Mouse (Mus musculus): ENCODE results near the gene Foxa2. TPM values are rescaled to one million over a fixed set of nuclear protein-coding genes. Genes with fewer than 3 reads are reported as not detected.

Gene Foxa2
- polyA plus RNA-seq, 1 experiment from 2014 or later, result 8.3 TPM

DNA sequence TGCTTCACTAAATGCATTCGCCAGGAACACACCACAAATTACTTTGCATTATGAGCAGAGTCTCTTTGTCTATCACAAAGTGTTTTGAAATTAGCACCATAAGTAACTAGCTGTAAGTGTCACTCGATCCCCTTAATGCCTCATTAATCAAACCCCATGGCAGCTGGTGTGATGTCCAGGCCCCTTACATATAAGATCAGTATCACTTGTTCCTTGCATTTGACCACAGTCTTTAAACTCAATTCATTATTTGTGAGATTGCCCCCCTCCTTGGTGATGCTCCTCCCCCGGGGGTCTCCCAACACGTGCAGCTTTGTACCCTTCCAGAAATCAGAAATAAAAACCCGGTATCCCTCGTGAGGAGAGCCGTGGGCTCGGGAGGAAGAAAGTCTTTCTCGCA is 25.8 kb downstream of the Foxa2 start:
- Histone ChIP-seq H3K36me3 (ENCODE audit: control insufficient read depth, insufficient read depth, low read length) (no peaks in the 10 kb centered on the region), H3K4me1 (ENCODE audit: control insufficient read depth, insufficient read depth, low read length) (peaks cover 10% of the 10 kb centered on the region), H3K4me2 (ENCODE audit: low read depth, low read length) (no peak overlapping the region), H3K9ac (ENCODE audit: low read length) (no peak overlapping the region), H3K9me3 (replicated peaks; ENCODE audit: control insufficient read depth, low read length) (no peaks in the 10 kb centered on the region), H3K27ac (ENCODE audit: low read length) (no peak overlapping the region), H3K4me3 (replicated peaks; ENCODE audit: low read length) (no peak overlapping the region), H3K27me3 (ENCODE audit: control insufficient read depth, insufficient read depth, low read length) (peaks cover 8% of the 10 kb centered on the region; the same call in 1 of the 2 replicates)
- no peak for ATAC-seq (ENCODE audit: insufficient read depth, low FRiP score)
- 34% methylated on average over 9 of the region's 9 CpGs for WGBS

GRCm38 (mm10) chr2:148020125-148020524 is 26.6 kb downstream of the Foxa2 start:
- H3K27me3 ChIP-seq (ENCODE audit: control insufficient read depth, insufficient read depth, low read length), result peaks cover 8% of the 10 kb centered on the region; the same call in 1 of the 2 replicates
- WGBS, result 29% methylated on average over 3 of the region's 3 CpGs
- no peak overlapping the region for H3K4me3 ChIP-seq (replicated peaks; ENCODE audit: low read length)

DNA sequence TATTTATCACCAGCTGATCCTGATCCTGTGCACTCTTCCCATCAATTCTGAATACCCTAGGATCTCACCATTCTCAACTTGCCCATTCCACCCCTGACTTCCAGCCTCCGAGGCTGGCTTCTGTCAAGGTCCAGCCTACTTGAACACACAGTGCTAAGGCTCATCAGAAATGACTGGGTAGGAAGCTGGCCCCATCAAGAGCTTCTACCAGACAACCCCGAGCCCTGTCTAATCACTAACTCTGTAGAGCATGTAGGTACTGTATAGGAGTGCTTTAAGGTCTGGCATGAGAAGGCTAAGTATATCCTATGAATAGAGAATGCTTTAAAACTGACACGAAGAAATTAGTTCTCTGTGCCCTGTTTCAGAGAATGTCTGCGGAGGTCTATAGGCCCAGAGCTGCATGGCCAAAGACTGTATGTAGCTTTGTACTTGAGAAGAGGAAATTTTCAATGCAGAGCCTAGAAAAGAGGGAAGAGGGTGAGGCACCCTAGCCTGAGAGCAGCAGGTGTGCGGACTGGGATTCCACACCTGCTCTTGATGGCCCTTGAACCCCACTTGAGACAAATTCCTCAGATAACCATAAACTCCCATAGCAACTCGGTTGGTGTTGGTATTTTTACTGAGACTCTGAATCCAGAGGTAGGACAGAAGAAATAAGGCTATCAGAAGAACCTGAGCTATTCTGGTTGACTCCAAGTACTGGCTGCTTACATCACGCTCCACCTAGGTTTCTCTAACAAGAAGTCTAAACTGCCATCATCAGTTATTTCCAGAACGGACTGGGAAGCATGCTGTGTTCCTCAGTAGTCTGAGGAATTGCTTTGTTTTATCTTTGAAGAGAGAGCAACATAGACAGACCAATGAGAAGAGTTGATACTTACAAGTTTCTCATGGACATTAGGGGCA is 28.7 kb downstream of the Foxa2 start:
- no peaks in the 10 kb centered on the region for H3K36me3 ChIP-seq (ENCODE audit: control insufficient read depth, insufficient read depth, low read length)
- H3K9ac ChIP-seq (ENCODE audit: low read length), result no peak overlapping the region
- ATAC-seq (ENCODE audit: insufficient read depth, low FRiP score), result no peak
- WGBS, result 79% methylated on average over 8 of the region's 8 CpGs
- H3K4me3 ChIP-seq (replicated peaks; ENCODE audit: low read length), result no peak overlapping the region
- H3K4me1 ChIP-seq (ENCODE audit: control insufficient read depth, insufficient read depth, low read length), result peaks cover 2% of the 10 kb centered on the region
- no peak overlapping the region for H3K4me2 ChIP-seq (ENCODE audit: low read depth, low read length)
- no peaks in the 10 kb centered on the region for H3K9me3 ChIP-seq (replicated peaks; ENCODE audit: control insufficient read depth, low read length)
- no peaks in the 10 kb centered on the region; the same call in 1 of the 2 replicates for H3K27me3 ChIP-seq (ENCODE audit: control insufficient read depth, insufficient read depth, low read length)
- H3K27ac ChIP-seq (ENCODE audit: low read length), result no peak overlapping the region

More at GRCm38 (mm10) chr2:148020125-148020524, 26.6 kb downstream of the Foxa2 start:
- Histone ChIP-seq H3K4me2 (ENCODE audit: low read depth, low read length) (no peak overlapping the region), H3K9ac (ENCODE audit: low read length) (no peak overlapping the region), H3K36me3 (ENCODE audit: control insufficient read depth, insufficient read depth, low read length) (no peaks in the 10 kb centered on the region), H3K27ac (ENCODE audit: low read length) (no peak overlapping the region), H3K9me3 (replicated peaks; ENCODE audit: control insufficient read depth, low read length) (no peaks in the 10 kb centered on the region), H3K4me1 (ENCODE audit: control insufficient read depth, insufficient read depth, low read length) (peaks cover 10% of the 10 kb centered on the region)
- no peak for ATAC-seq (ENCODE audit: insufficient read depth, low FRiP score)

- H3K27me3 ChIP-seq (ENCODE audit: control insufficient read depth, insufficient read depth, low read length), result no peaks in the 10 kb centered on the region
- H3K4me2 ChIP-seq (ENCODE audit: low read depth, low read length), result no peak overlapping the region
- H3K4me3 ChIP-seq (replicated peaks; ENCODE audit: low read length), result no peak overlapping the region
- H3K9me3 ChIP-seq (replicated peaks; ENCODE audit: control insufficient read depth, low read length), result no peaks in the 10 kb centered on the region
- no peak overlapping the region for H3K9ac ChIP-seq (ENCODE audit: low read length)
- ATAC-seq (ENCODE audit: insufficient read depth, low FRiP score), result no peak
- H3K27ac ChIP-seq (ENCODE audit: low read length), result no peak overlapping the region
- WGBS, result 70% methylated on average over 3 of the region's 3 CpGs
- no peaks in the 10 kb centered on the region for H3K4me1 ChIP-seq (ENCODE audit: control insufficient read depth, insufficient read depth, low read length)
- H3K36me3 ChIP-seq (ENCODE audit: control insufficient read depth, insufficient read depth, low read length), result no peaks in the 10 kb centered on the region
Observed at GRCm38 (mm10) chr2:148013382-148013781, 33.4 kb downstream of the Foxa2 start.

- Histone ChIP-seq H3K36me3 (ENCODE audit: control insufficient read depth, insufficient read depth, low read length) (no peaks in the 10 kb centered on the region), H3K9me3 (replicated peaks; ENCODE audit: control insufficient read depth, low read length) (no peaks in the 10 kb centered on the region), H3K27ac (ENCODE audit: low read length) (no peak overlapping the region), H3K27me3 (ENCODE audit: control insufficient read depth, insufficient read depth, low read length) (no peaks in the 10 kb centered on the region), H3K4me3 (replicated peaks; ENCODE audit: low read length) (no peak overlapping the region), H3K4me1 (ENCODE audit: control insufficient read depth, insufficient read depth, low read length) (peaks cover 4% of the 10 kb centered on the region; the same call in 1 of the 2 replicates), H3K4me2 (ENCODE audit: low read depth, low read length) (no peak overlapping the region), H3K9ac (ENCODE audit: low read length) (no peak overlapping the region)
- no peak for ATAC-seq (ENCODE audit: insufficient read depth, low FRiP score)
- 89% methylated on average over 4 of the region's 4 CpGs for WGBS
Observed at GRCm38 (mm10) chr2:148009049-148009448, 37.7 kb downstream of the Foxa2 start.

DNA sequence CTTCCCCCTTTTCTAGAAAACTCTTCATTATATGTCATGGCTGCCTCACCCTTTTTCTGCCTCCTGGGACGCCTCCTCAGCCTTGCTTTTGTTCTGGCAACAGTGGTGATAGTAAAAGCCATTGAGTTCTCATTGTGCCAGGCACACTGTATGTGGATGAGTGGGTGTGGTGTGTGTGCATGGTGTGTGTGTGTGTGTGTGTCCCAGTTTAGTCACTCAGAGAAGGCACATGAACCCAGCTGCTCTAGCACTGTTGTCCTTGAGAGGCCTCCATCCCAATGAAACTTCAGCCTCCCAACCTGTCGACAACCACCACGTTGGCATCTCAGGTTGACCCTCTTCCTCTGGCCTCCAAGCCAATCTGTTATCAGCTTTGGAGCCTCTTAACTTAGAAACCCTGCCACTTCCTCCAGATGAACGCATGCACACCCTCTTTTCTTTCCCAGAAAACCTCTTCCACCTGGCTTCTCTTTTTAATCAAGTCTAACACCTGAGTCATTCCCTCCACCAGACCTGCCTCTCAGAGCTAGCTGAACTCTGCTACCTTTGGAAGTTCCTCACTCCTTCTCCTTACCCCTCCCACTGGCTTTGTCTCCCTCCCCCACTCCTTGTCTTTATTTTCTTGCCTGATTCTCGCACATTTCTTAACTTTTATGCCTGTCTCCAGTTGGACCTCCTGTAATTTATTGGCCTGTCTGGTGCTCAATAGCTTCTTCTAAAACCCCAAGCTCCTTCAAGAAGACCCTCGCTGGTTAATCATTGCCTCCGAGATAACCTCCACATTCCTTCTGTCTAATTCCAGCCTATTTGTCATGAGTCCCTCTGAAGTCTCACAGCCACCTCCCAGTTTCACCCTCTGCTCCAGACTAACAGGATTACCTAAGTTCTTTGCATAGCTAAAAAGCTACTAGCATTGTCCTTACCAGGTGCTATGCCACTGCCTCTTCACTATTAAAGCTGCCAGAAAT is 41.9 kb downstream of the Foxa2 start:
- peak; percentile 85 for ATAC-seq (ENCODE audit: insufficient read depth, low FRiP score)
- Histone ChIP-seq H3K9me3 (replicated peaks; ENCODE audit: control insufficient read depth, low read length) (no peaks in the 10 kb centered on the region), H3K4me3 (replicated peaks; ENCODE audit: low read length) (no peak overlapping the region), H3K27me3 (ENCODE audit: control insufficient read depth, insufficient read depth, low read length) (no peaks in the 10 kb centered on the region), H3K36me3 (ENCODE audit: control insufficient read depth, insufficient read depth, low read length) (no peaks in the 10 kb centered on the region), H3K9ac (ENCODE audit: low read length) (no peak overlapping the region), H3K27ac (ENCODE audit: low read length) (peak overlapping the region; percentile 75), H3K4me1 (ENCODE audit: control insufficient read depth, insufficient read depth, low read length) (peaks cover 4% of the 10 kb centered on the region; the same call in 1 of the 2 replicates), H3K4me2 (ENCODE audit: low read depth, low read length) (no peak overlapping the region)
- 27% methylated on average over 7 of the region's 7 CpGs for WGBS

- H3K4me1 ChIP-seq (ENCODE audit: control insufficient read depth, insufficient read depth, low read length), result peaks cover 4% of the 10 kb centered on the region; the same call in 1 of the 2 replicates
- H3K27ac ChIP-seq (ENCODE audit: low read length), result no peak overlapping the region
- H3K9ac ChIP-seq (ENCODE audit: low read length), result no peak overlapping the region
- H3K27me3 ChIP-seq (ENCODE audit: control insufficient read depth, insufficient read depth, low read length), result no peaks in the 10 kb centered on the region
- 78% methylated on average over 3 of the region's 3 CpGs for WGBS
- H3K4me3 ChIP-seq (replicated peaks; ENCODE audit: low read length), result no peak overlapping the region
- H3K9me3 ChIP-seq (replicated peaks; ENCODE audit: control insufficient read depth, low read length), result no peaks in the 10 kb centered on the region
- no peak overlapping the region for H3K4me2 ChIP-seq (ENCODE audit: low read depth, low read length)
- ATAC-seq (ENCODE audit: insufficient read depth, low FRiP score), result no peak
- H3K36me3 ChIP-seq (ENCODE audit: control insufficient read depth, insufficient read depth, low read length), result no peaks in the 10 kb centered on the region
Observed at GRCm38 (mm10) chr2:148003511-148003910, 43.3 kb downstream of the Foxa2 start.

DNA sequence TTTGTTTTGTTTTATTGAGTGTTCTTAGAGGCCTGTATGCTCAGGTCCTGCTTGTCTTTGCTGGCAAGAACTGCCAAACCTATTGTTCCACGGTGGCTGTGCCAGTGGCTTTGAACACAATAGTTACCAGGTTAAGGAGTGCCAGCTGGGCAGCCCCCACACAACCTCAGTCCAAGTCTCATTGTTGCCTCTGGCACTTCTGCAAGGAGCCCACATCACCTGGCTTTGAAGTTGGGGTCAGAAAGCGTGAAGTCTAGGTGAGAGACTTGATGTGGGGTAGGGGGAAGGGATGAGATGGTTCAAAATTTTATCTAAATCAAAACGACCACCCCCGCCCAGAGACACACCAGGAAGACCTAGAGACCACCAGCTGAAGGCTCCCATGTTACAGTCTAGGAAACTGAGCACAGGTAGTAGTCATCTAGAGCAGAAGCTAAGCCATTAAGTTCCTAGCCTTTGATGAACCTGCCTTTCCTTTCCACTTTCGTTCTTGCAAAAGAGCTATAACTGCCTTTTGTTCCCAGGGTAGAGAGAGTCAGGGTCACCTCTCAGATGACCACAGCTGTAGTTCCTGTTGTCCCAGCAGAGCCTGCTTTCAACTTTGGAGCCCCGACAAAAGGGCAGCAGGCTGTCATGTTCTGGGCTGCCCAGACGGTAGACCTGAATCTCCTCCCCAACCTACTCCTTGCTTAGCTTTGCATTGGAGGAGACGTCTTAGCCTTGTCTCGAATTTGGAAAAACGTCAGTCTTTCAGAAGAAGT is 48.4 kb downstream of the Foxa2 start:
- Histone ChIP-seq H3K27ac (ENCODE audit: low read length) (no peak overlapping the region), H3K9ac (ENCODE audit: low read length) (no peak overlapping the region), H3K4me3 (replicated peaks; ENCODE audit: low read length) (no peak overlapping the region), H3K27me3 (ENCODE audit: control insufficient read depth, insufficient read depth, low read length) (no peaks in the 10 kb centered on the region), H3K4me2 (ENCODE audit: low read depth, low read length) (no peak overlapping the region), H3K9me3 (replicated peaks; ENCODE audit: control insufficient read depth, low read length) (no peaks in the 10 kb centered on the region), H3K36me3 (ENCODE audit: control insufficient read depth, insufficient read depth, low read length) (no peaks in the 10 kb centered on the region), H3K4me1 (ENCODE audit: control insufficient read depth, insufficient read depth, low read length) (no peaks in the 10 kb centered on the region; the same call in 1 of the 2 replicates)
- ATAC-seq (ENCODE audit: insufficient read depth, low FRiP score), result no peak
- WGBS, result 71% methylated on average over 10 of the region's 10 CpGs
